Mouse (Mus musculus) layer of hippocampus, adult 8-10 months (tissue): ENCODE measurements around the gene Farp1. TPM values are rescaled to one million over a fixed set of nuclear protein-coding genes. Genes with fewer than 3 reads are reported as not detected.
A peak's percentile ranks its signal among the peaks of the same experiment; 100 is the strongest.
"Not testable (repeated sequence)": the region's sequence is repeated elsewhere in the genome, so short reads cannot be mapped to it uniquely, and the experiment has no call there.

Source experiments
- DNase-seq, 2 experiments: peaks; one replicate each; pipeline ENCODE4 v3.0.0; 2022; ENCODE audit warnings: low spot score in 2 of 2
- total RNA-seq, 4 experiments: library from RNA; stranded (reverse); gene quantifications; 2 replicates each; pipeline ENCODE4 v1.2.4; 2022

Gene Farp1
- total RNA-seq, 4 experiments from 2014 or later, result 110 to 121 (median 116) TPM

DNA sequence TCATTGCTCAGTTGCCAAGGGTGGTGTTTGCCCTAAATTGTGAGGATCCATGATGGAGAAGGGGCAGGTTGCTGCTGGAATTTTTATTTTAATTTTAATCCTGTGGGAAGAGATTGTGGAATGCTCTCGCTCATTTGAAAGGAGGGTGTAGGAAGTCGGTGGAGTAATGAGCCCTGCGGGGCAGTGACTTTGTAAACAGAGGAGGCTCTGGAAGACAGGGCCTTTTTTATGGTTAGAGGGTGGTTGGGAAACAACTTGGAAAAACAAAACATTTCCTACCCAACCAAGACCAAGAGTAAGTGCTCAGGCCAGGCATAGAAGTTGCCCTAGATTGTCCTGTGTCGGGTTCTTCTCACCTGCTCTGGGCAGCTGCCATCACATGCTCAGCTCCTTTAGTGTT lies 146.8 kb downstream of the Farp1 start:
- no peak for DNase-seq

DNA sequence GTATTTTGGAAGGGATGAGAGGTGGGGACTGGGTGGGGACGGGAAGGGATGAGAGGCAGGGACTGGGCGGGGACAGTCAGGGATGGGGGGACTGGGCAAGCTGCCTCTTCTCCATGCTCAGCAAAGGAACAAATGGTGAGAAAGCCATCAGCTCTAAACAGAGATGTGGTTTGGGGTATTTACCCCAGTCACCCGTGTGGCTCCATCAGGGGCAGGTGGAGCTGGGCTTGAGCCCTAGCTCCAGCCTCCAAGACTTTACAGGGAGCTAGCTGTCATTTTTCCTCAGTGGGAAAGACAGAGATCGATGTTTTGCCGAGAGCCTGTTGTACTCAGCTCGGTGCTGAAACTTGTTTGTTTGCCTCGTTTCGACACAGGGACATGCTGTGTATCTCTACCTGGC lies 148.0 kb downstream of the Farp1 start:
- DNase-seq, result no peak

DNA sequence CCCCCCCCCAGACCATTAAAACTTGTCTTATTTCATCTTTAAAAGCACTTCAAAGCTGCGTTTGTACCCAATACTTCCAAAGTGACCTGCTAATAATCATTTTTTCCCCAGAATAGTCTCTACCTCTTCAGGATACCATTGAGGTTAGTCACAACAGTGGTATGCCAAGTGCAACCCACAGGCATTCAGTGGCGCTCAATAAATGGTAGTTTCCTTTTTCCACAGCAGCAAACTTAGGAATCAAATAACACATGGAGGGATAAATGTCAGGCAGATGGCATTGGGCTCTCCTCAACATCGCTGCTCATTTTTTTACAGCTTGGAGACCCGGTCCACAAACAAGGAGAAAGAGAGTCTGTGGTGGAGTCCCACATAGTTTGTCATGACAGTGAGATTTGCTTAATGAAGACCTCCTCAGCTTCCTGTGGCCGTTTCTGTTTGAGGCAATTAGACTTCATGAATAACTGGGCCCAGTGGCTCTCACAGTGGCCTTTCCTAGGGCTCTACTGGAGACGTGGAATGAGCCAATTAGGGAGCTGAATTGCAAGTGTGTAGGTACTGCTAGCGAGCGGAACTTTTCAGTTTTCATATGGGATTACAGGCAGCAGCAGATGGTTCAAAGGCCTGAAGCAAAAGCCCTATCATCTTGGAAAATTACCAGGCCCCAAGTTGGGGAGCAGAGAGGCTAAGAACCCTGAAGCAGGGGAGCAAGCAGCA lies 148.6 kb downstream of the Farp1 start:
- no peak for DNase-seq

DNA sequence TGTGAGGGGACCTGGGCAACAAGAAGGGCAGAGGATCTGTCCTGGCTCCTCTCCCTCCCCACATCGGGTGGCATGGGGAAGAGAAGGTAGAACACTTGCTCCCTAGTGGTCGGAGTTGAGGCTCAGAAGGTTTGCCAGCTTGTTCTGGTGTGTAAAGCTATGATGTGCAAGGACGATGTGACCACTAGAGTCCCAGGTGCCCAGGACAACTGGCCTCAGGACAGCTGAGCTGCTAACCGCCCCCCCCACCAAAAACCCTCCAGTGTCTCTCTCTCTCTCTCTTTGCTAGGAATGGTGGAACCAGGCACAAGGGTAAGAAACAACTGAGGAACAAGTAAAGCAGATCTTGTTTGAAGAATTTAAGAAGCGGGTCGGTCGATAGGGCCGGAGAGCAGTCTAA lies 149.4 kb downstream of the Farp1 start:
- no peak for DNase-seq

DNA sequence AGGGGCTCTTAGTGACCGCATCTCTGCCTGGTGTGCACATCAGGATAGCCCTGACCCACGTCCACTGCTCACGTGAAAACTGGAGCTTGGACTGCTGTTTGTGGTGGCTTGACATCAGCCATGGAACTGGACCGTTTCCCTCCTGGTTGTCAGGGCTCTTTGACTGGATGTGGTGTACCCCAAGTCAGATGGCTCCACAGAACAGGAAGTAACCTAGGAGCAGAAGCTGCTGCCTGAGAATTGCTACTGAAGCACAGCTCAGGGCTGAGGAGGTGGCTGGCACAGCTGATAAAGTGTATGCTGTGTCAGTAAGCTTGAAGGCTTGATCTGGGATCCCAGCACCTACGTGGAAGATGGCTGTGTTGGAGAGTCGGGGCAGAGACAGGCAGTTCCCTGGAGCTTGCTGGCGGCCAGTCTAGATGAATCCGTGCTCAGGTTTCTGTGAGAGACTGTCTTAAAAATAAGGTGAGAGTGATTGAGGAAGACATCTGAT lies 151.4 kb downstream of the Farp1 start:
- DNase-seq, result no peak

DNA sequence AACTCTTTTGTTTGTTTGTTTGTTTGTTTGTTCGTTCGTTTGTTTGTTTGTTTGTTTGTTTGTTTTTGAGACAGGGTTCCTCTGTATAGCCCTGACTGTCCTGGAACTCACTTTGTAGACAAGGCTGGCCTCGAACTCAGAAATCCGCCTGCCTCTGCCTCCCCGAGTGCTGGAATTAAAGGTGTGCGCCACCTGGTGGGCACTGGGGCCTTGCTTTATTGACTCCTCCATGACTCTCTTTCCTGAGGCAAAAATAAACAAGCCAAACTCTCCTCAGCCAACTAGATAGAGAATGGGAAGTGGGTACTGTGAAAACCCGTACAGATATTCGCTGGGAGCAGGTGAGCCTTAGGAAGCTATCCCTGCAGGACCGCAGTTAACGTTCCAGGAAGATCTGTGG lies 154.8 kb downstream of the Farp1 start:
- not testable (repeated sequence) for DNase-seq

DNA sequence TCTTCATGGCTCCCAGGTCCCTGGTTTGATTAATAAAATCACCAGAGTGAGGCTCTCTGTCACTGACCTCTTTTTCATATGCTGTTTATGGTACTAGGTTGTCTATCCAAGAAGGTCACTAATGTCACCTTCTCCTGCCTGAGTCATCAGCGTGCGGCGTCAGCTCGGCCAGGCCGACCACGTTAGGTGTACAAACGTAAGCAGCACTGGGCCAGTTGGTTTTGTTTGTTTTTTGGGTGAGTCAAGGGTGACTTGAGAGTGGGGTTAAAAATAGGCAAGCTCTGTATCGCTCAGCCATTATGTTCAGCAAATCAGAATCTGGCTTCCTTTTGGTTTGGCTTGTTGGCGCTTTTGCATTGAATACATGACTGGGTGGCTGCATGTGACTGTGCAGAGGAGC lies 155.4 kb downstream of the Farp1 start:
- no peak for DNase-seq

DNA sequence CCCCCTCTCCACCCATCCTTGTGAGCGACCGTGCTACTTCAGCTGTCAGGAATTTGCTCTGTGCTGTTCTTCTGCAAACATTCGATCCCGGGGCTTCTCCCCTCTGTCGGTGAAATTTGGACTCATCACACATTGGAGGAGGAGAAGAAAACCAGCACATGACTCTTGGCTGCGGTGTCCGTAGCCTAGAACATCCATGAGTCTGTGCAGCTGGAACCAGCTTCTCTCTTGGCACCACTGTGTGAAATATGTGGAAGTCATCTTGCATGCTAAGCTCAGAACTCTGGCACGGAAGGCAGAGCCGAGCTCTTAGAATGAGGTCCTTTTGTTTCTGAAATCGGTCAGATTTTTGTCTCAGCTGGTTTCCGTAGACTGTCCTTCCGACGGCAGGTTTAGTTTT lies 156.7 kb downstream of the Farp1 start:
- peak in 1 of 2 experiments; percentile 35 for DNase-seq

DNA sequence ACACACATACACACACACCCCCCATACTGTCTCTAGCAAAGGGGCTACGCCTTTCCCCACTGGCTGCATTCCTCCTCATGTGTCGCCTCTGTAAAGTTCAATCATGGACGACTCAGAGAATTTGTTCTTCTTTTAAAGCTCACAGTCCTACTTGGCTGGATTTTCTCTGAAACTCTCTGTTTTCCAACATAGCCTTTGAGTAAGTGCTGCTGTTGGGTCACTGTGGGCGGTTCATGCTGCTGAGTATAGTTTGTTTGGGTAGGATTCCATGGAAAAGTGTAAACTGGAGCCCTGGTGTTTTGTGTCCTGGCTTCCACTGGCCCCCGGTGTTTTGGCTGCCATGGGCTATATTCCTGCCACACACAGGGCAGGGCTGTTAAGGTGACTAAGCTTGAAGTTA lies 157.4 kb downstream of the Farp1 start:
- no peak for DNase-seq

DNA sequence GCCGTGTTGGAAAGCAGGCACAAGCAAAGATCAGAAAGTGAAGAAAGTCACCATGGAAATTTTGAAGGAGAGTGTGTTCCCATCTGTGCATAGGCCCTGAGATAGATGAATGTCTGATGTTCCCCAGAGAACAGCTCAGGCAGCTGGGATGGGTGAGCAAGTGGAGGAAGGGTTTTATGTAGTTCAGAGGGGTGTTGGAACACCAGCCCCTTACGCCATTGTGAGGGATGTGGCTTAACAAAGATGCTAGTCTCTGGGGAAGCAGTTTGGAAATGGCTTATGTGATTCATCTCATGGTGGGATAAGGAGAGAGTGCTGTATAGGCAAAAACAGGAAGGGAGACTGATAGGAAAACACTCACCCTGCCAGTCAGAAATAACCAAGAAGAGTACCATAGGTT lies 159.0 kb downstream of the Farp1 start:
- no peak for DNase-seq

DNA sequence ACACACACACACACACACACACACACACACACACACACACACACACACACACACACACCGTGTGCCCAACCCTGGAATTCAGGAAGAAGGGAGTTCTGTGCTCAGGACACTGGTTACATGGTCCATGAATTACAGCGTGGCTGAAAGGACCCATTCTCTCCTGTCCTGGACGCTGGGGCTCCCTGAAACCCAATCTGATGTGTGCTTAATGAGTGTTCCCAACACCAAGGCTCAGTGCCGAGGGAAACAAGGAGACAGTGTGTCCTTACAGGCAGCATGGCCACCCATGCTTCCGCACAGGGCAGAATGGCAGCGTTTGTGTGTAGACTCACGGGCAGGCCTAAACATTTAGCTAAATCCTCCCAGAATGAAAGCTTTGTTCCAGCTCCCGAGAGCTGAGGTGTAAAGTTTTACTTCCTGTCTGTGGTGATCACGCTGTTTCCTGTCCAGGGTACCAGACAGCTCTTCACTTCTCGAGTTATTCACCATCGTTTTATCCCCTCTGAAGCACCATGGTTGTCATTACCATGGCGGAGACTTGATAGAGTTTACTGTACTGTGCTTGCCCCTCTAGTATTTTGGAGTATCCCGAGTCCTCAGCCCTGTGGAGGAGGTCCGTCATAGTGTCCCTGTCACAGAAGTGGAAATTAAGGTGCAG lies 164.0 kb downstream of the Farp1 start:
- DNase-seq, result peak; percentile 38 to 54

DNA sequence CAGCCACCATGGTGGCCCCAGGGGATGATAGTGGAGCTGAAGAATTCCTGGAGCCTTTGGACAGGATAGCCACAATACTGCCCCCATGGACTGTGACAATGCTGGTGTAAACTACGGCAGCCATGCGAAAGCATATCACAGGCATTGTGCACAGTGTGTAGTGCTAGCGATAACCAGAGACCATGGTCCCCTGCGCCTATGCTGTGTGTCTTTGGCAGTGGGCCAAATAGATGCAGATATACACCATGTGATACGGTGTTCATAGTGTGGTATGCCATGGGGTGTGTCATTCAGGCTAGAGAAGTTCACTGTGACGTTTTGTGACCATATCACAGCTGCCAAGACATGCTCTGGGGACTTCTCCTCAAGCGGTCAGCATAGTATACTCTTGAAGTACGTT lies 164.8 kb downstream of the Farp1 start:
- no peak for DNase-seq

DNA sequence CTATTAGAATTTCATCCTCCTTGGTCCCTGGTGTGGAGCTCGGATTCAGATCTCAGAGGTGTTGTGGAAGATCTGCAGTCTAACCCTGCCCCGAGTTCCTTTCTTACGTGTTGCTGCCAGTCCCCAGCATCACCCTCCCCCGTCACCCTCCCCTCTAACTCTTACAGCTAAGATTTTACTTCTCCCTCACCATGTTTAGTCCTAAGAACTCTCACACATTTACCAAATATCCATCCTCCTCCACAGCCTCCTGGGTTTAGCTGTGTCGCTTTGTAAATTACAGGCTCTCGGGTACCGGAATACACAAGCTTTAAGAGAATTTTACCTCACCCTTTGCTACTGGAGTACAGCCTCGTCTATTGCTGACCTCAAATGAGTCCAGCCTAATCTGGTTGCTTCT lies 165.4 kb downstream of the Farp1 start:
- no peak for DNase-seq

DNA sequence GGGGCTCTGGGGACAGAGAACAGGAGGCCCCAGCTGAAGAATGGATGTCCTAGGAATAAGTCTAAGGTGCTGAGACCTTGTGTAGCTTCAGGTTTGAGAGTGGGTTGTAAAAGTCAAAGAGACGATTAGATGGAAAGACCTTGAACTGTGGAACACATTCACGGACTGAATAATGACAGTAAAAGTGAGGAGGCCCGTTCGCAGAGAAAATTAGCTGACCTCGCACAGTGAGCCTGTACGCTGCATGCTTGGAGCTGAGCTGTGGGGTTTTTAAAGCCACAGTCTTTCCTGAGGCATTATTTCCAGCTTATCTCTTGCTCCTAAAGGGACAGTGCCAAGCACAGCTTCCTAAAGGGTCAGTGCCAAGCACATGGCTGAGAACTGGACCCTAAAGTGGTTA lies 166.2 kb downstream of the Farp1 start:
- no peak for DNase-seq

DNA sequence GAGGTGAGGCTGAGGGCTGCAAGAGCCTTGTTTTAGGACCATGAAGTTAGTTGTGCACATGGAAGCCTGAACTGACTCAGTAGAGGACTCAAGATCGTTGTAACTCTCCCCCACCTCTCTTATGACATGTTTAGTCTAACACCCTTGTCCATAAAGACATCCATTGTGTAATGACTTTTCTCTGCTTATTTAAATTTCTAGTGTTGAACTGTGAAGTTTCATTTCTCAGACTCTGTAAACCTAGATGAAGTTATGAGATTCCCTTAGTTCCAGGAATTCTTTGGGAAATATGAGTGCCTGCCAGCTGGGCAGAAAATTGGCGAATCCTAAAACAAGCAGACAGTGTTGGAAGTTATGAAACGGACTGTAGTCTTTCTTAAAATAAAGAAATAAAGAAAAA lies 170.5 kb downstream of the Farp1 start:
- no peak for DNase-seq

DNA sequence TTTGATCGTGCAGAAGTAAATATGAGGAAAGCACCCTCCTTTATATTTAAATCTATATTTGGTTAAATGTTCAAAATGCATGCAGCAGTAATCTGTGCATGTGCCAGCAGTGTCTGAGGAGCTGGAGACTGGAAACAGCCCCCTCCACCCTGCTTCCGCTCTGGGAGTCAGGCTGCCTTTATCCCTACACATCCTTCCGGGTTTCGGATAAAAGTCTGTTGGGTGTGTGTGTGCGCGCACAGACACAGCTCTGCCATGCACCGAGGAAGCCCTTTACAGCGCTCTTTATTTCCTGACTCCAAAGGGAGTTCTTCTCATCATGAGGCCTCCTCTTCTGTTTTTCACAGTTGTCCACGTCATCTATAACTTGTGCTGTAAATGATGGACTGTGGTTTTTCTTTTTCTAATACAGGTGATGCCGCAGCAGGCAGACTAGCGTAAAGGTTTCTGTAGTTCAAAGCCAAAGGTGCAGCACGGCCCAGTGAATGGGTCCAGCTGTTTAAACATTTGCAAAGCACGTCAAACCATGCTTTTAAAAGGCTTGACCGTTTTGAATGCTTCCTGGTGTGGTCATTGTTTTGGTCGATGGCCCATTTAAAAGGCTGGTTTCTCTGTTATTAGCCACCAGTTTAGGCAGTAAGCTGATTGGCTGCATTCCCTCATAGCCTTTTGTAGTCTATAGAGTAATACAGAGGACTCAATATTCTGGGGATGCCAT lies 172.6 kb downstream of the Farp1 start:
- DNase-seq, result no peak

DNA sequence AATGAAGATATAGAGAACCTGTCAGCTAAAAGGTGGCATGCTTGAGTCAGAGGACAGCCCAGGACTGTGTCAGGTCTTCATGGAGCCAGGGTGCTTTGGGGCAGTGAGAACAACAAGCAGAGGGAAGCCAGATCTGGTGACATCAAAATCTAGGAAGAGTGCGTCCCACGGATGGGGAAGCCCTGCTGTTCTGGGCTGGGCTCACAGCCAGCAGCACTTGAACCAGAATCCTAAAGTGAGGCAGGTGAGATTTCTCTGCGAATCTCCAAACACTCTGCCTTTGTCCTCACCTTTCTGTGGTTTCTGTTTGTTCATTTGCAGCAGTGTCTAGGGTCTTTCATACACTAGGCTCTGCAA lies 173.1 kb downstream of the Farp1 start:
- DNase-seq, result no peak

DNA sequence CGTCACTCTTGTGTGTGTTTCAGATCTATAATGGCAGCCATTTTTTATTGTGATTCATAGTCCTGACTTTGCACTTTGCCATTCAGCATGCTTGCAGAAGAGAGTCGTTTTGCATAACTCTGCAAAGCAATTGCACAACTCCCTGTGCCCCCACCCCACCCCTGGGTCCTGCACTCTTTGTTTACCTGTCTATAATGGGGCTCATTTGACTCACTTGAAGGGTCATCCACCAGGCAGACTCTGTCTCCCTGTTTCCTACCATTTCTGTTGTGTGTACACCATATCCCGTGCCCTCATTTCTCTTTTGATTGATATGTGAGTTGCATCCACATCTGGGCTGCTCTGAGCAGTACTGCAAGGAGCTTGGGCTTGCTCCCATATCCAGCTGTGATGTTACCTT lies 175.3 kb downstream of the Farp1 start:
- DNase-seq, result no peak

DNA sequence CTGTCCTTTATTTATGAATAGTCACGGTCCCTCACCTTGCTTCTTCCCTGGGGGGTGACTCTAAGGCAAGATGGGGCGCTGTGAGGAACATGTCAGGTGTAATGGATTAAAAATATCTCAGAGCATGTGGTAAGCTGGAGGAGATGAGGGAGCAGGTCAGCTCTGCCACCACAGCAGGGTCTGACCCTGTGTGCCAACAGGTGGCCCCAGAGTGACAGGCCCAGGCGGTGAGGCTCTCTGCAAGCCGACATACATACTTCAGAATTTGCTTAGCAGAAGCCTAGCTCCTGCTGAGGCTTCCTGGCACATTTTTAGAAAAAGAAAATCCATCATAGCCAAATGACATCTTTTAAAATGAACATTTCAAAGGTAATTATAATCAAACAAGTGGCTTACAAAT lies 178.7 kb downstream of the Farp1 start:
- no peak for DNase-seq

DNA sequence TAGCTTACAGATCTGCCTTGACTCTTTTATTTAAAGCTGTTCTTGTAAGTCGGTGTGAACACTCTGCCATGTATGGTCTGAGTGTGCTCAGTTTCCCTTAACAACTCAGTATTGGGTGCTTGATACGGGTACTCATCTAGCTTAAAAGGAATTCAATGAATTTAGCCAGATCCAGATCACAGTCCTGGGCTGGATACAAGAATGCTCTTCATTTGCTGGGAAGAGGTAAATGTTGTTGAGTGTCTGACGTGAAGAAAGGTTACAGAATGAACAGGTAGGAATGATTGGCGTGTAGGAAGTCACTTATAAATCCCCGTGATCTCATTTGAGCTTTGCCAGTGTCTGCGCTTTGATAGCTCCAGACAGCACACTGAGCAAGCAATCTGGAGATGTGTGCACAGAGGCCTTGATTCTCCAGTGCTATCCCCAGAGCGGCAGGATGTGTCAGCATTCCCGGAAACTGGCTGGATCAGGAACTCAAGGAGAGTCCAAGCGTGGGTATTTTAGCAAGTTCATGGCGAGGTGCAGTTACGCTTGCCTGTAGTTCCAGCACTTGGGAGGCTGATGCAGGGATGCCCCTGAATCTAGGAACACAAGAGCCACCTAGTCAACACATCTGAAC lies 179.7 kb downstream of the Farp1 start:
- DNase-seq, result no peak

DNA sequence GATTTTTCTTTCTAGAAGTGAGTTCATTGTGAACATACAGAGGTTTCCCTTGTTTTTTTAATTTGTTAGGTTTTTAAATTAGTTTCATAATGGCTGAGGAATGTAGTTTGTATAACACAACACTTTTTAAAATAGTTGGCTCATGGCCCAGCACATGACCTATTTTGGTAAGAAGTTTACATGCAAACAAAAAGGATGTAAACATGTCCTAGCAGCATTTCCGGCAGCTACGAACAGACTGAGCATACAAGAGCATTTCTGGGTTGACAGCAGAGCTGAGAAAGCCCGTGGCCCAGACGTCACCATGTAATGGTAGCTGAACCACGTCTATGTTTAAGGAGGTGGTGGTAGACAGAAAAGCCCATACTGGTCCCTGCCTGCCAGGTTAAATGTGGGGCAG lies 180.8 kb downstream of the Farp1 start:
- no peak for DNase-seq

DNA sequence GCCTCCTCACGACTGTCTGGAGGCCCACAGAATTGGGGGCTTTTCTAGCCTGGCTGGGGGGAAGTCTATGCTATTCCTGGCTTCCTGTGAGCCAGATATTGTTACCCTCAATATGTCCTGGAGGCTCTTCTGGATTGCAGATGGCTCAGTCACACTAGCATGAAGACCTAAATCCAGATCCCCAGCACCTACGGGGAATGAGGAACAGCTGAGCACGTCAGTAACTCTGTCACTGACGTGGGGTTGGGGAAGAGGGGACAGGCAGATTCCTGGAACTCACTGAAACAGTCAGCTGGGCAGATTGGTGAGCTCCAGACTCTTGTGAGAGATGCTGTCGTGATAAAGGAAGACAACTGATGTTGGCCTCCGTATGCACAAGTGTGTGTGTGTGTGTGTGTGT lies 181.7 kb downstream of the Farp1 start:
- DNase-seq, result no peak
